Mouse (Mus musculus): Measurements from ENCODE around the gene Ergic2. TPM values are rescaled to one million over a fixed set of nuclear protein-coding genes. Genes with fewer than 3 reads are reported as not detected.

Gene Ergic2
- polyA plus RNA-seq, 1 experiment from 2014 or later = 219 TPM

- H3K9me3 ChIP-seq (ENCODE audit: control insufficient read depth, low read length) = no peaks in the 10 kb centered on the region
- 29% methylated on average over 2 of the region's 2 CpGs for WGBS
- H3K4me2 ChIP-seq (ENCODE audit: low read depth, low read length) = no peak overlapping the region
- no peaks in the 10 kb centered on the region for H3K27me3 ChIP-seq (ENCODE audit: control insufficient read depth, insufficient read depth, low read length)
- H3K27ac ChIP-seq (ENCODE audit: low read depth, low read length) = no peak overlapping the region
- no peak for ATAC-seq (ENCODE audit: low read depth)
- no peaks in the 10 kb centered on the region for H3K36me3 ChIP-seq (ENCODE audit: control insufficient read depth, insufficient read depth, low read length)
- no peak overlapping the region for H3K9ac ChIP-seq (replicated peaks; ENCODE audit: low read depth, low read length)
- H3K4me3 ChIP-seq (ENCODE audit: low read depth, low read length) = no peak overlapping the region
- no peaks in the 10 kb centered on the region for H3K4me1 ChIP-seq (ENCODE audit: control insufficient read depth, insufficient read depth, low read length)
Measured at GRCm38 (mm10) chr6:148222686-148223085, 10.5 kb upstream of the Ergic2 start.

- Histone ChIP-seq H3K4me1 (ENCODE audit: control insufficient read depth, insufficient read depth, low read length) (no peaks in the 10 kb centered on the region), H3K27me3 (ENCODE audit: control insufficient read depth, insufficient read depth, low read length) (no peaks in the 10 kb centered on the region), H3K9ac (replicated peaks; ENCODE audit: low read depth, low read length) (no peak overlapping the region), H3K4me3 (ENCODE audit: low read depth, low read length) (no peak overlapping the region), H3K9me3 (ENCODE audit: control insufficient read depth, low read length) (no peaks in the 10 kb centered on the region), H3K36me3 (ENCODE audit: control insufficient read depth, insufficient read depth, low read length) (no peaks in the 10 kb centered on the region), H3K27ac (ENCODE audit: low read depth, low read length) (no peak overlapping the region), H3K4me2 (ENCODE audit: low read depth, low read length) (no peak overlapping the region)
- ATAC-seq (ENCODE audit: low read depth) = no peak
- 91% methylated on average over 2 of the region's 2 CpGs for WGBS
Measured at GRCm38 (mm10) chr6:148218235-148219076, 6.3 kb upstream of the Ergic2 start.

GRCm38 (mm10) chr6:148216752-148217151 lies 4.6 kb upstream of the Ergic2 start:
- H3K4me1 ChIP-seq (ENCODE audit: control insufficient read depth, insufficient read depth, low read length) = peaks cover 6% of the 10 kb centered on the region
- no peak overlapping the region for H3K4me3 ChIP-seq (ENCODE audit: low read depth, low read length)
- WGBS = 90% methylated on average over 4 of the region's 4 CpGs
- no peaks in the 10 kb centered on the region for H3K9me3 ChIP-seq (ENCODE audit: control insufficient read depth, low read length)
- H3K4me2 ChIP-seq (ENCODE audit: low read depth, low read length) = no peak overlapping the region
- H3K9ac ChIP-seq (replicated peaks; ENCODE audit: low read depth, low read length) = no peak overlapping the region
- H3K27me3 ChIP-seq (ENCODE audit: control insufficient read depth, insufficient read depth, low read length) = no peaks in the 10 kb centered on the region
- H3K27ac ChIP-seq (ENCODE audit: low read depth, low read length) = no peak overlapping the region
- H3K36me3 ChIP-seq (ENCODE audit: control insufficient read depth, insufficient read depth, low read length) = no peaks in the 10 kb centered on the region
- ATAC-seq (ENCODE audit: low read depth) = no peak

- no peak overlapping the region for H3K9ac ChIP-seq (replicated peaks; ENCODE audit: low read depth, low read length)
- no peaks in the 10 kb centered on the region for H3K9me3 ChIP-seq (ENCODE audit: control insufficient read depth, low read length)
- H3K4me3 ChIP-seq (ENCODE audit: low read depth, low read length) = no peak overlapping the region
- H3K4me1 ChIP-seq (ENCODE audit: control insufficient read depth, insufficient read depth, low read length) = peaks cover 12% of the 10 kb centered on the region
- ATAC-seq (ENCODE audit: low read depth) = no peak
- 15% methylated on average over 5 of the region's 5 CpGs for WGBS
- H3K27me3 ChIP-seq (ENCODE audit: control insufficient read depth, insufficient read depth, low read length) = no peaks in the 10 kb centered on the region
- no peaks in the 10 kb centered on the region for H3K36me3 ChIP-seq (ENCODE audit: control insufficient read depth, insufficient read depth, low read length)
- no peak overlapping the region for H3K4me2 ChIP-seq (ENCODE audit: low read depth, low read length)
- H3K27ac ChIP-seq (ENCODE audit: low read depth, low read length) = no peak overlapping the region
Measured at GRCm38 (mm10) chr6:148214765-148215164, 2.6 kb upstream of the Ergic2 start.

- peak; percentile 54 for ATAC-seq (ENCODE audit: low read depth)
Measured at GRCm38 (mm10) chr6:148211391-148211876, 740 bp downstream of the Ergic2 start.

GRCm38 (mm10) chr6:148207522-148207921 lies 4.7 kb downstream of the Ergic2 start:
- Histone ChIP-seq H3K4me2 (ENCODE audit: low read depth, low read length) (no peak overlapping the region), H3K27me3 (ENCODE audit: control insufficient read depth, insufficient read depth, low read length) (no peaks in the 10 kb centered on the region), H3K27ac (ENCODE audit: low read depth, low read length) (no peak overlapping the region), H3K4me3 (ENCODE audit: low read depth, low read length) (no peak overlapping the region), H3K36me3 (ENCODE audit: control insufficient read depth, insufficient read depth, low read length) (peaks cover 16% of the 10 kb centered on the region), H3K9ac (replicated peaks; ENCODE audit: low read depth, low read length) (no peak overlapping the region), H3K9me3 (ENCODE audit: control insufficient read depth, low read length) (no peaks in the 10 kb centered on the region), H3K4me1 (ENCODE audit: control insufficient read depth, insufficient read depth, low read length) (peaks cover 12% of the 10 kb centered on the region)
- ATAC-seq (ENCODE audit: low read depth) = no peak
- WGBS = 93% methylated on average over 1 of the region's 1 CpGs

More at GRCm38 (mm10) chr6:148211391-148211876, 740 bp downstream of the Ergic2 start:
- H3K9me3 ChIP-seq (ENCODE audit: control insufficient read depth, low read length) = no peaks in the 10 kb centered on the region
- peak overlapping the region; percentile 97 for H3K9ac ChIP-seq (replicated peaks; ENCODE audit: low read depth, low read length)
- peak overlapping the region; percentile 65 for H3K4me2 ChIP-seq (ENCODE audit: low read depth, low read length)
- peaks cover 18% of the 10 kb centered on the region for H3K4me1 ChIP-seq (ENCODE audit: control insufficient read depth, insufficient read depth, low read length)
- H3K4me3 ChIP-seq (ENCODE audit: low read depth, low read length) = peak overlapping the region; percentile 98
- WGBS = under 1% methylated on average over 43 of the region's 51 CpGs
- peak overlapping the region; percentile 92 for H3K27ac ChIP-seq (ENCODE audit: low read depth, low read length)
- H3K27me3 ChIP-seq (ENCODE audit: control insufficient read depth, insufficient read depth, low read length) = no peaks in the 10 kb centered on the region
- H3K36me3 ChIP-seq (ENCODE audit: control insufficient read depth, insufficient read depth, low read length) = no peaks in the 10 kb centered on the region

- Histone ChIP-seq H3K9me3 (ENCODE audit: control insufficient read depth, low read length) (no peaks in the 10 kb centered on the region), H3K4me2 (ENCODE audit: low read depth, low read length) (no peak overlapping the region), H3K4me1 (ENCODE audit: control insufficient read depth, insufficient read depth, low read length) (0 out of 2 replicates have a peak, but pooled peaks cover 6% of the 10 kb centered on the region), H3K4me3 (ENCODE audit: low read depth, low read length) (no peak overlapping the region), H3K36me3 (ENCODE audit: control insufficient read depth, insufficient read depth, low read length) (peaks cover 31% of the 10 kb centered on the region), H3K27ac (ENCODE audit: low read depth, low read length) (no peak overlapping the region), H3K27me3 (ENCODE audit: control insufficient read depth, insufficient read depth, low read length) (no peaks in the 10 kb centered on the region), H3K9ac (replicated peaks; ENCODE audit: low read depth, low read length) (no peak overlapping the region)
- ATAC-seq (ENCODE audit: low read depth) = no peak
- 89% methylated on average over 1 of the region's 1 CpGs for WGBS
Measured at GRCm38 (mm10) chr6:148205134-148205533, 7.0 kb downstream of the Ergic2 start.

- Histone ChIP-seq H3K4me3 (ENCODE audit: low read depth, low read length) (no peak overlapping the region), H3K36me3 (ENCODE audit: control insufficient read depth, insufficient read depth, low read length) (peaks cover 37% of the 10 kb centered on the region), H3K4me2 (ENCODE audit: low read depth, low read length) (no peak overlapping the region), H3K9ac (replicated peaks; ENCODE audit: low read depth, low read length) (no peak overlapping the region), H3K4me1 (ENCODE audit: control insufficient read depth, insufficient read depth, low read length) (no peaks in the 10 kb centered on the region), H3K27me3 (ENCODE audit: control insufficient read depth, insufficient read depth, low read length) (no peaks in the 10 kb centered on the region), H3K9me3 (ENCODE audit: control insufficient read depth, low read length) (no peaks in the 10 kb centered on the region), H3K27ac (ENCODE audit: low read depth, low read length) (no peak overlapping the region)
- WGBS = 96% methylated on average over 3 of the region's 3 CpGs
- no peak for ATAC-seq (ENCODE audit: low read depth)
Measured at GRCm38 (mm10) chr6:148199729-148200128, 12.4 kb downstream of the Ergic2 start.

GRCm38 (mm10) chr6:148199177-148199576 lies 13.0 kb downstream of the Ergic2 start:
- Histone ChIP-seq H3K27me3 (ENCODE audit: control insufficient read depth, insufficient read depth, low read length) (no peaks in the 10 kb centered on the region), H3K4me3 (ENCODE audit: low read depth, low read length) (no peak overlapping the region), H3K27ac (ENCODE audit: low read depth, low read length) (no peak overlapping the region), H3K9ac (replicated peaks; ENCODE audit: low read depth, low read length) (no peak overlapping the region), H3K9me3 (ENCODE audit: control insufficient read depth, low read length) (no peaks in the 10 kb centered on the region), H3K4me1 (ENCODE audit: control insufficient read depth, insufficient read depth, low read length) (no peaks in the 10 kb centered on the region), H3K4me2 (ENCODE audit: low read depth, low read length) (no peak overlapping the region), H3K36me3 (ENCODE audit: control insufficient read depth, insufficient read depth, low read length) (peaks cover 41% of the 10 kb centered on the region)
- no peak for ATAC-seq (ENCODE audit: low read depth)
- 92% methylated on average over 2 of the region's 2 CpGs for WGBS
